Mouse (Mus musculus): Measurements from ENCODE around the gene Rffl.

GRCm38 (mm10) chr11:82846938-82847337 is 24.1 kb downstream of the Rffl start:
- TF ChIP-seq CTCF (IDR thresholded peaks at IDR 0.05; ENCODE audit: extremely low read depth, insufficient read depth, low read length) (no peak), POLR2A (IDR thresholded peaks at IDR 0.05; ENCODE audit: extremely low read depth, insufficient read depth, low read length) (no peak)
